Mouse (Mus musculus): ENCODE data around the gene Armc6. TPM values are rescaled to one million over a fixed set of nuclear protein-coding genes. Genes with fewer than 3 reads are reported as not detected.

Gene Armc6
- total RNA-seq, 2 experiments from 2014 or later = 7.6 to 8.0 TPM

Other genes starting within 250 kb of the Armc6 start
- gene Gatad2a, start 238.1 kb downstream of the Armc6 start, total RNA-seq (2021) = 10 to 100 TPM; 34.3 to 35.6 TPM
- 10 to 100 TPM; 34.7 to 35.5 TPM for gene Mau2, start 191.7 kb downstream of the Armc6 start, total RNA-seq (2021)
- 10 to 100 TPM; 17.2 to 18.4 TPM for gene Sugp1, start 191.7 kb downstream of the Armc6 start, total RNA-seq (2021)
- gene Tm6sf2, start 161.5 kb downstream of the Armc6 start, total RNA-seq (2021) = 1 to 10 TPM; 1.1 to 1.3 TPM
- not detected for gene Hapln4, start 151.0 kb downstream of the Armc6 start, total RNA-seq (2021)
- gene Ncan, start 113.6 kb downstream of the Armc6 start, total RNA-seq (2021) = under 1 TPM in 1 of 2 experiments, not detected in 1; 0.03 TPM
- gene Nr2c2ap, start 103.1 kb downstream of the Armc6 start, total RNA-seq (2021) = 1 to 10 TPM; 5.4 to 7.6 TPM
- 10 to 100 TPM; 20.9 to 21.5 TPM for gene Rfxank, start 95.3 kb downstream of the Armc6 start, total RNA-seq (2021)
- gene Borcs8, start 95.0 kb downstream of the Armc6 start, total RNA-seq (2021) = 10 to 100 TPM; 21.2 to 25.5 TPM
- gene Mef2b, start 94.8 kb downstream of the Armc6 start, total RNA-seq (2021) = under 1 TPM in 1 of 2 experiments, not detected in 1; 0.31 TPM
- gene Tmem161a, start 62.1 kb downstream of the Armc6 start, total RNA-seq (2021) = 10 to 100 TPM; 93.0 to 98.1 TPM
- 10 to 100 TPM; 48.1 to 48.4 TPM for gene Slc25a42, start 22.2 kb downstream of the Armc6 start, total RNA-seq (2021)
- 10 to 100 TPM; 38.9 to 41.5 TPM for gene Sugp2, start 240 bp downstream of the Armc6 start, total RNA-seq (2021)
- 10 to 100 TPM; 12.0 to 12.3 TPM for gene Homer3, start 48.4 kb upstream of the Armc6 start, total RNA-seq (2021)
- gene Ddx49, start 68.0 kb upstream of the Armc6 start, total RNA-seq (2021) = 10 to 100 TPM; 24.7 to 33.8 TPM
- gene Cope, start 68.1 kb upstream of the Armc6 start, total RNA-seq (2021) = 100 to 1,000 TPM; 145 to 159 TPM
- under 1 TPM; 0.31 to 0.39 TPM for gene Cers1, start 81.3 kb upstream of the Armc6 start, total RNA-seq (2021)
- under 1 TPM in 1 of 2 experiments, not detected in 1; 0.21 TPM for gene Gdf1, start 95.4 kb upstream of the Armc6 start, total RNA-seq (2021)
- gene Upf1, start 118.8 kb upstream of the Armc6 start, total RNA-seq (2021) = 10 to 100 TPM; 43.2 to 46.3 TPM
- 1 to 10 TPM; 6.1 to 7.0 TPM for gene Comp, start 139.1 kb upstream of the Armc6 start, total RNA-seq (2021)
- gene Crtc1, start 205.1 kb upstream of the Armc6 start, total RNA-seq (2021) = 10 to 100 TPM; 10.3 to 10.6 TPM
- gene Klhl26, start 242.5 kb upstream of the Armc6 start, total RNA-seq (2021) = 1 to 10 TPM; 7.6 to 7.7 TPM